Mouse (Mus musculus) kidney, embryonic 14.5 days (tissue): ENCODE measurements at regions not wholly inside any gene's neighbourhood (a gene's known extent, or its start where the extent isn't known, plus 50 kb on each side); places are given as distances from the start of the nearest gene placed in this dataset.
A peak's percentile ranks its signal among the peaks of the same experiment; 100 is the strongest.

Experiments
- ATAC-seq: fragments of 200-750 bp; cut with Nextera tagmentation; 2 replicates; pipeline ENCODE4 v1.8.0; 2017; ENCODE audit warnings: moderate number of reproducible peaks, mild to moderate bottlenecking, moderate TSS enrichment, moderate library complexity; ENCODE audit not compliant: low FRiP score, low TSS enrichment
- H3K27ac ChIP-seq: fragments of 300-500 bp; sonication (generic); 2 replicates; pipeline ENCODE4 v1.5.1; 2014; ENCODE audit warnings: low read depth, mild to moderate bottlenecking, low read length, moderate library complexity, mixed read lengths
- H3K27me3 ChIP-seq: fragments of 300-500 bp; sonication (generic); 2 replicates; pipeline ENCODE4 v1.6.1; 2014; ENCODE audit warnings: mild to moderate bottlenecking, low read length; ENCODE audit not compliant: control insufficient read depth, insufficient read depth
- H3K36me3 ChIP-seq: fragments of 300-500 bp; sonication (generic); 2 replicates; pipeline ENCODE4 v1.6.1; 2014; ENCODE audit warnings: low read length, mixed read lengths; ENCODE audit not compliant: control insufficient read depth, insufficient read depth
- H3K4me1 ChIP-seq: fragments of 300-500 bp; sonication (generic); 2 replicates; pipeline ENCODE4 v1.6.1; 2014; ENCODE audit warnings: low read length, mixed read lengths; ENCODE audit not compliant: control insufficient read depth, insufficient read depth
- H3K4me2 ChIP-seq: fragments of 300-500 bp; sonication (generic); replicated peaks from 2 replicates; pipeline ENCODE4 v1.6.1; 2014; ENCODE audit warnings: low read depth, mild to moderate bottlenecking, low read length
- H3K4me3 ChIP-seq: fragments of 300-500 bp; sonication (generic); 2 replicates; pipeline ENCODE4 v1.5.1; 2014; ENCODE audit warnings: mild to moderate bottlenecking, low read length
- H3K9ac ChIP-seq: fragments of 300-500 bp; sonication (generic); 2 replicates; pipeline ENCODE4 v1.6.1; 2014; ENCODE audit warnings: low read depth, mild to moderate bottlenecking, low read length, moderate library complexity
- H3K9me3 ChIP-seq: fragments of 300-500 bp; sonication (generic); 2 replicates; pipeline ENCODE4 v1.6.1; 2016; ENCODE audit warnings: low read length; ENCODE audit not compliant: control insufficient read depth
- WGBS: fragments of 180-500 bp; shearing (Covaris S2); extraction: QIAGEN DNeasy Blood & Tissue Kit; methylation state at CpG from one replicate; pipeline ENCODE4 v1.1.7; 2014; 5-methylcytosine and 5-hydroxymethylcytosine counted together

GRCm38 (mm10) chr16:30735969-30736368 lies 136.4 kb downstream of the Fam43a start:
- ATAC-seq = 0 out of 2 replicates have a peak, but pooled peaks have one; percentile 25

GRCm38 (mm10) chr16:30736662-30737326 lies 137.3 kb downstream of the Fam43a start:
- no peak overlapping the region for H3K9ac ChIP-seq
- H3K9me3 ChIP-seq = no peaks in the 10 kb centered on the region
- 68% methylated on average over 17 of the region's 17 CpGs for WGBS
- H3K27ac ChIP-seq = peak overlapping the region; percentile 44; the same call in 1 of the 2 replicates
- H3K27me3 ChIP-seq = no peaks in the 10 kb centered on the region
- no peak for ATAC-seq
- H3K4me3 ChIP-seq = no peak overlapping the region
- no peak overlapping the region for H3K4me2 ChIP-seq
- H3K4me1 ChIP-seq = peaks cover 3% of the 10 kb centered on the region
- no peaks in the 10 kb centered on the region for H3K36me3 ChIP-seq

More at GRCm38 (mm10) chr16:30735969-30736368, 136.4 kb downstream of the Fam43a start:
- H3K27ac ChIP-seq = no peak overlapping the region
- WGBS = 31% methylated on average over 7 of the region's 7 CpGs
- H3K27me3 ChIP-seq = no peaks in the 10 kb centered on the region
- no peaks in the 10 kb centered on the region for H3K9me3 ChIP-seq
- no peak overlapping the region for H3K4me2 ChIP-seq
- no peak overlapping the region for H3K4me3 ChIP-seq
- H3K4me1 ChIP-seq = peaks cover 3% of the 10 kb centered on the region
- H3K9ac ChIP-seq = no peak overlapping the region
- no peaks in the 10 kb centered on the region for H3K36me3 ChIP-seq

GRCm38 (mm10) chr16:30737524-30737923 lies 138.0 kb downstream of the Fam43a start:
- WGBS = 72% methylated on average over 8 of the region's 8 CpGs
- H3K9ac ChIP-seq = no peak overlapping the region
- H3K36me3 ChIP-seq = no peaks in the 10 kb centered on the region
- no peak for ATAC-seq
- no peaks in the 10 kb centered on the region for H3K9me3 ChIP-seq
- no peak overlapping the region for H3K4me3 ChIP-seq
- H3K4me1 ChIP-seq = peaks cover 3% of the 10 kb centered on the region
- H3K27ac ChIP-seq = no peak overlapping the region
- no peaks in the 10 kb centered on the region for H3K27me3 ChIP-seq
- H3K4me2 ChIP-seq = no peak overlapping the region

GRCm38 (mm10) chr16:30739651-30740050 lies 140.1 kb downstream of the Fam43a start:
- no peaks in the 10 kb centered on the region for H3K36me3 ChIP-seq
- no peak overlapping the region for H3K9ac ChIP-seq
- no peaks in the 10 kb centered on the region for H3K9me3 ChIP-seq
- peaks cover 7% of the 10 kb centered on the region; the same call in 1 of the 2 replicates for H3K4me1 ChIP-seq
- no peak overlapping the region for H3K4me3 ChIP-seq
- ATAC-seq = no peak
- 65% methylated on average over 7 of the region's 7 CpGs for WGBS
- H3K27ac ChIP-seq = no peak overlapping the region
- no peaks in the 10 kb centered on the region for H3K27me3 ChIP-seq
- no peak overlapping the region for H3K4me2 ChIP-seq

GRCm38 (mm10) chr16:30741192-30741591 lies 141.7 kb downstream of the Fam43a start:
- Histone ChIP-seq H3K4me3 (no peak overlapping the region), H3K27me3 (no peaks in the 10 kb centered on the region), H3K4me1 (peaks cover 18% of the 10 kb centered on the region), H3K4me2 (no peak overlapping the region), H3K9me3 (no peaks in the 10 kb centered on the region), H3K36me3 (no peaks in the 10 kb centered on the region), H3K9ac (no peak overlapping the region), H3K27ac (no peak overlapping the region)
- WGBS = 86% methylated on average over 1 of the region's 1 CpGs
- ATAC-seq = no peak

- no peak overlapping the region for H3K4me3 ChIP-seq
- WGBS = 53% methylated on average over 6 of the region's 6 CpGs
These were observed 143.0 kb downstream of the Fam43a start for GRCm38 (mm10) chr16:30742474-30742873.

GRCm38 (mm10) chr16:30743566-30743965 lies 144.0 kb downstream of the Fam43a start:
- no peak for ATAC-seq
- Histone ChIP-seq H3K27me3 (no peaks in the 10 kb centered on the region), H3K36me3 (no peaks in the 10 kb centered on the region), H3K9ac (no peak overlapping the region), H3K4me1 (peaks cover 21% of the 10 kb centered on the region), H3K27ac (no peak overlapping the region), H3K4me2 (no peak overlapping the region), H3K9me3 (no peaks in the 10 kb centered on the region), H3K4me3 (no peak overlapping the region)
- 35% methylated on average over 4 of the region's 4 CpGs for WGBS

More at GRCm38 (mm10) chr16:30742474-30742873, 143.0 kb downstream of the Fam43a start:
- ATAC-seq = no peak
- no peak overlapping the region for H3K9ac ChIP-seq
- no peaks in the 10 kb centered on the region for H3K36me3 ChIP-seq
- peaks cover 21% of the 10 kb centered on the region for H3K4me1 ChIP-seq
- no peaks in the 10 kb centered on the region for H3K27me3 ChIP-seq
- H3K27ac ChIP-seq = no peak overlapping the region
- no peak overlapping the region for H3K4me2 ChIP-seq
- no peaks in the 10 kb centered on the region for H3K9me3 ChIP-seq

- no peak overlapping the region for H3K9ac ChIP-seq
- no peak for ATAC-seq
- H3K36me3 ChIP-seq = no peaks in the 10 kb centered on the region
- H3K27me3 ChIP-seq = no peaks in the 10 kb centered on the region
- no peak overlapping the region for H3K4me2 ChIP-seq
- no peak overlapping the region for H3K27ac ChIP-seq
- no peaks in the 10 kb centered on the region for H3K9me3 ChIP-seq
- H3K4me3 ChIP-seq = no peak overlapping the region
- WGBS = 69% methylated on average over 7 of the region's 7 CpGs
- peaks cover 21% of the 10 kb centered on the region for H3K4me1 ChIP-seq
These were observed 144.7 kb downstream of the Fam43a start for GRCm38 (mm10) chr16:30744237-30744636.

- no peaks in the 10 kb centered on the region for H3K27me3 ChIP-seq
- H3K9me3 ChIP-seq = no peaks in the 10 kb centered on the region
- no peak overlapping the region for H3K4me3 ChIP-seq
- H3K4me1 ChIP-seq = peaks cover 21% of the 10 kb centered on the region
- no peak overlapping the region for H3K9ac ChIP-seq
- peak overlapping the region; percentile 66; the same call in 1 of the 2 replicates for H3K27ac ChIP-seq
- no peak for ATAC-seq
- H3K36me3 ChIP-seq = no peaks in the 10 kb centered on the region
- WGBS = 13% methylated on average over 11 of the region's 11 CpGs
- no peak overlapping the region for H3K4me2 ChIP-seq
These were observed 146.2 kb downstream of the Fam43a start for GRCm38 (mm10) chr16:30745598-30746181.
